19 mouse cellular contexts compared by ENCODE assay signal in the genomic region with DNA sequence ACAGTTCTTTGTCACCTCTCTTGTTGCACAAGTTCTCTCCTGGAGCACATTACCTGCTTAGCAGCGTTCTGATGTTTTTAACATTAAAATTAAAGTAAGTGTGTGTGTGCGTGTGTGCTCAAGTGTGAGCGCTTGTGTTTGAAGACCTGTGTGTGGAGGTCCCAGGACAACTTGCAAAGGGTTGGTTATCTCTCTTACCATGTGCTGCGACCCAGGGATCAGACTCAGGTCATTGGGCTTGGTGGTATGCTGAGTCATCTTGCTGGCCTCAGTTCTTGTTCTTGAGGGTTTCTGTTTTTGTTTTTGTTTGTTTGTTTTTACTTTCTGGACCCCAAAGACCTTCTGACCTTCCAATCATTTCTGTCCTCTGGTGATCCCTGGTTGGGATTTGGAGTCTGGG. TPM values are rescaled to one million over a fixed set of nuclear protein-coding genes. Genes with fewer than 3 reads are reported as not detected.
A peak's percentile ranks its signal among the peaks of the same experiment; 100 is the strongest.
DNase-seq lines count a peak whose midpoint lies in the region; ATAC-seq and TF ChIP-seq lines count a peak whose summit lies in the region.
"Had no signal": no experiment of that assay in that cellular context is flagged by ENCODE, and none has a peak within 500 bp of the region (broad histone marks: within the 10 kb centered on the region; RNA-seq: fewer than 3 reads in every experiment).

No protein-coding gene starts in this region.

- no peak overlapping the region for H3K9ac ChIP-seq in CH12.LX (ENCODE audit: insufficient read depth, low read depth)
- H3K9ac ChIP-seq in liver, postnatal 0 days (replicated peaks) = peak overlapping the region; percentile 44; the same call in 1 of the 2 replicates
- H3K9ac ChIP-seq: limb, embryonic 13.5 days; midbrain, embryonic 12.5 days had no signal

- ATAC-seq in liver, postnatal 0 days = peak; percentile 73
- ATAC-seq: hindbrain, postnatal 0 days had no signal

- 0 out of 2 replicates have a peak, but pooled peaks cover 3% of the 10 kb centered on the region for H3K36me3 ChIP-seq in heart, embryonic 10.5 days
- peaks cover under 1 to 56% of the 10 kb centered on the region in 2 experiments for H3K36me3 ChIP-seq in CH12.LX (replicated peaks in 1 of 2; ENCODE audit: control insufficient read depth in 1 of 2, insufficient read depth in 1 of 2, low read length in 1 of 2)
- H3K36me3 ChIP-seq in erythroblast, embryonic 14.5 days (ENCODE audit: control insufficient read depth) = peaks cover 80% of the 10 kb centered on the region
- no peaks in the 10 kb centered on the region for H3K36me3 ChIP-seq in liver, postnatal 0 days (replicated peaks; ENCODE audit: insufficient read depth, low read length)
- H3K36me3 ChIP-seq: limb, embryonic 13.5 days had no signal

- no peak for DNase-seq in heart, embryonic 10.5 days (ENCODE audit: low spot score)
- no peak for DNase-seq in heart, postnatal 10 days
- DNase-seq in CH12.LX (ENCODE audit: extremely low read depth) = no peak
- peak; percentile 64 for DNase-seq in liver, postnatal 0 days
- DNase-seq in ovary, postnatal 14 days (ENCODE audit: low spot score) = no peak
- no peak for DNase-seq in frontal cortex, postnatal 10 days (ENCODE audit: low spot score in 2 of 2)
- DNase-seq in layer of hippocampus, postnatal 36 days = no peak
- DNase-seq: adrenal gland, postnatal 14 days; cerebellum, adult 18-20 months; heart, postnatal 14 days; kidney, postnatal 25 days; lung, postnatal 10 days; right cerebral cortex, postnatal 25 days; thymus, postnatal 36 days had no signal

- WGBS in heart, embryonic 10.5 days = 81% methylated on average over 4 of the region's 4 CpGs
- WGBS in liver, postnatal 0 days (ENCODE audit: insufficient replicate concordance) = 57% methylated on average over 4 of the region's 4 CpGs

- TF ChIP-seq CTCF in CH12.LX (conservative IDR thresholded peaks at IDR 0.05 in 1 of 2, IDR thresholded peaks at IDR 0.05 in 1 of 2; ENCODE audit: low read depth in 2 of 2, low read length in 2 of 2) = no peak
- no peak for TF ChIP-seq CTCF in liver, postnatal 0 days (IDR thresholded peaks at IDR 0.05; ENCODE audit: low read depth)

- H3K27ac ChIP-seq in heart, embryonic 10.5 days = peak overlapping the region; percentile 70
- H3K27ac ChIP-seq in CH12.LX (ENCODE audit: insufficient read depth, low read depth) = no peak overlapping the region
- H3K27ac ChIP-seq in liver, postnatal 0 days (ENCODE audit: low read depth) = peak overlapping the region; percentile 79
- H3K27ac ChIP-seq: hindbrain, postnatal 0 days; left cerebral cortex, adult 2 months; limb, embryonic 13.5 days; midbrain, embryonic 12.5 days had no signal

- TF ChIP-seq POLR2A in CH12.LX (IDR thresholded peaks at IDR 0.05; ENCODE audit: low read depth, low read length) = no peak

- intact Hi-C loops in heart, postnatal 10 days (cut with DNase I) = no loop called here

- H3K27me3 ChIP-seq in heart, embryonic 10.5 days (ENCODE audit: insufficient read depth, poor library complexity, severe bottlenecking) = no peaks in the 10 kb centered on the region
- H3K27me3 ChIP-seq in CH12.LX (replicated peaks) = no peaks in the 10 kb centered on the region
- H3K27me3 ChIP-seq in erythroblast, embryonic 14.5 days (ENCODE audit: control insufficient read depth) = no peaks in the 10 kb centered on the region
- H3K27me3 ChIP-seq in liver, postnatal 0 days (ENCODE audit: insufficient read depth, low read length) = no peaks in the 10 kb centered on the region
- H3K27me3 ChIP-seq: limb, embryonic 13.5 days; midbrain, embryonic 12.5 days had no signal

- TF ChIP-seq RAD21 in CH12.LX (IDR thresholded peaks at IDR 0.05; ENCODE audit: low read depth, low read length) = no peak

- H3K79me2 ChIP-seq in CH12.LX (replicated peaks; ENCODE audit: control insufficient read depth, extremely low read depth, insufficient read depth, poor library complexity, severe bottlenecking) = no peaks in the 10 kb centered on the region

- H3K9me3 ChIP-seq in heart, embryonic 10.5 days = no peaks in the 10 kb centered on the region
- no peaks in the 10 kb centered on the region for H3K9me3 ChIP-seq in CH12.LX (replicated peaks; ENCODE audit: low read length)
- no peaks in the 10 kb centered on the region for H3K9me3 ChIP-seq in erythroblast, embryonic 14.5 days (ENCODE audit: control insufficient read depth, low read length)
- H3K9me3 ChIP-seq in liver, postnatal 0 days (ENCODE audit: low read length) = no peaks in the 10 kb centered on the region
- H3K9me3 ChIP-seq: limb, embryonic 13.5 days; midbrain, embryonic 12.5 days had no signal

- TF ChIP-seq EP300 in CH12.LX (IDR thresholded peaks at IDR 0.05; ENCODE audit: low read length) = no peak
- peak; percentile 92 for TF ChIP-seq EP300 in liver, postnatal 0 days (IDR thresholded peaks at IDR 0.05; ENCODE audit: low read depth)

- no peak overlapping the region for H3K4me2 ChIP-seq in CH12.LX (ENCODE audit: insufficient read depth, low read depth, poor library complexity, severe bottlenecking)
- peak overlapping the region; percentile 3; the same call in 1 of the 2 replicates for H3K4me2 ChIP-seq in liver, postnatal 0 days (ENCODE audit: low read depth, low read length)
- H3K4me2 ChIP-seq: limb, embryonic 13.5 days; midbrain, embryonic 12.5 days had no signal

- in situ Hi-C loops in CH12.LX (cut with MboI; ENCODE audit: low pct_ligation_motif_present, low pct_unique_long_range_greater_than_20kb, low sequenced_read_pairs) = no loop called here

- H3K4me1 ChIP-seq in heart, embryonic 10.5 days = peaks cover 35% of the 10 kb centered on the region
- H3K4me1 ChIP-seq in CH12.LX (ENCODE audit: control insufficient read depth in 1 of 2, insufficient read depth in 2 of 2) = peaks cover 9 to 88% of the 10 kb centered on the region in 2 experiments
- H3K4me1 ChIP-seq in erythroblast, embryonic 14.5 days (ENCODE audit: control insufficient read depth) = peaks cover 92% of the 10 kb centered on the region
- H3K4me1 ChIP-seq in liver, postnatal 0 days (ENCODE audit: insufficient read depth) = peaks cover 67% of the 10 kb centered on the region

- dilution Hi-C loops in CH12.LX (cut with MboI; ENCODE audit: extremely low pct_ligation_motif_present, extremely low pct_unique_long_range_greater_than_20kb, low sequenced_read_pairs) = no loop called here

- H3K4me3 ChIP-seq in heart, embryonic 10.5 days = no peak overlapping the region
- H3K4me3 ChIP-seq in CH12.LX (replicated peaks in 1 of 3; ENCODE audit: low read depth in 2 of 3, low read length in 2 of 3, poor library complexity in 1 of 3) = no peak overlapping the region
- H3K4me3 ChIP-seq in erythroblast, embryonic 14.5 days (replicated peaks) = peak overlapping the region; percentile 36
- H3K4me3 ChIP-seq in liver, postnatal 0 days (ENCODE audit: low read depth, low read length) = no peak overlapping the region
- H3K4me3 ChIP-seq: left cerebral cortex, adult 2 months; limb, embryonic 13.5 days; midbrain, embryonic 12.5 days had no signal

TF ChIP-seq in CH12.LX, 34 proteins besides CTCF, POLR2A, EP300 and RAD21:
- TF ChIP-seq MYC (IDR thresholded peaks at IDR 0.05; ENCODE audit: low read depth, low read length) (no peak), MAFK (IDR thresholded peaks at IDR 0.05; ENCODE audit: insufficient replicate concordance, low read length) (0 out of 2 replicates have a peak, but pooled peaks have one; percentile 14)

RNA-seq across cellular contexts. Expression of a gene that starts 28.8 kb away (rescaled TPM):
- polyA plus RNA-seq in heart, embryonic 10.5 days (2016; fragmentation: Nextera tagmentation; extraction: Ambion mirVana) = 0.28 and 0.31 TPM in 2 replicates
- total RNA-seq in heart, postnatal 10 days (2021) = under 1 TPM in 1 of 2 experiments, not detected in 1; 0.07 TPM
- total RNA-seq in CH12.LX (2012; rRNA removed) (0.34 and 0.38 TPM in 2 replicates), CH12.LX (2014; rRNA removed) (0.11 and 0.14 TPM in 2 replicates)
- polyA plus RNA-seq in CH12.LX (2012; ENCODE audit: insufficient read length, low read depth) = 0.33 and 0.54 TPM in 2 replicates
- not detected in 2 replicates for polyA plus RNA-seq in erythroblast, embryonic 14.5 days (2012)
- polyA plus RNA-seq in liver, postnatal 0 days (2015; fragmentation: Nextera tagmentation; extraction: Ambion mirVana) = 2.5 TPM in 2 replicates
- total RNA-seq in layer of hippocampus, postnatal 36 days (2021) = under 1 TPM; 0.27 to 0.30 TPM
- total RNA-seq: heart, postnatal 14 days had no signal
